Mouse (Mus musculus) lung, postnatal 0 days (tissue): ENCODE data around the gene Dpy30.

Experiments used
- CTCF ChIP-seq: IDR thresholded peaks from 2 replicates; pipeline ENCODE4 v1.5.1; 2016; ENCODE audit warnings: antibody characterized with exemption, mild to moderate bottlenecking
- EP300 ChIP-seq: IDR thresholded peaks from 2 replicates; pipeline ENCODE4 v1.6.1; 2016; ENCODE audit warnings: antibody characterized with exemption, mild to moderate bottlenecking, control low read depth

DNA sequence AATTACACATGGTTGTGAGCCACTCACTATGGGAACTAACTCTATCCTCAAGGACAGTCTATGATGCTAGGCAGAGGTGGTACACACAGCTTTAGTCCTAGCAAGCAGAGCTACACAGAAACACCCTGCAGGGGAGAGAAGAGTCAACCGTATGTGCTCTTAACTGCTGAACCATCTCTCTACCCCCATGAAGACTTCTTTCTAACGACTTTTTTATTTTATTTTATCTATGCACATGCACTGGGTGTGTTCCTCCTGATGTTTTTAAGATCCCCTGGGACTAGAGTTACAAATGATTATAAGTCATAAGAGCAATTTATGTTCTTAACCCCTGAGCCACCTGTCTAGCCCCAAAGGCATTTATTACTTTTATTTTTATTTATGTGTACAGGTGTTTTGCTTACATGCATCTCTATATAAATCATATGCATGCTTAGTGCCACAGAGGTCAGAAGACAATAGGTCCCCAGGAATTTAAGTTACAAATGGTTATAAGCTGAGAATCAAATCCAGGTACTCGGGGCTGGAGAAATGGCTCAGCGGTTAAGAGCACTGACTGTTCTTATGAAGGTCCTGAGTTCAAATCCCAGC is 37.5 kb downstream of the Dpy30 start:
- no peak for TF ChIP-seq CTCF
- TF ChIP-seq EP300, result no peak
